Mouse (Mus musculus) thymus, adult 2 months (tissue): Measurements from ENCODE around the gene Slc16a11. TPM values are rescaled to one million over a fixed set of nuclear protein-coding genes. Genes with fewer than 3 reads are reported as not detected.
A peak's percentile ranks its signal among the peaks of the same experiment; 100 is the strongest.

Source experiments
- DNase-seq: peaks from one replicate; pipeline ENCODE4 v3.0.0; 2021
- H3K27ac ChIP-seq: fragments of 200-500 bp; 2 replicates; pipeline ENCODE4 v1.5.1; 2012; ENCODE audit warnings: low read length, control low read depth; ENCODE audit not compliant: control insufficient read depth, insufficient read depth
- H3K27me3 ChIP-seq: fragments of 200-500 bp; 2 replicates; pipeline ENCODE4 v1.6.1; 2012; ENCODE audit warnings: mild to moderate bottlenecking, low read length, moderate library complexity, mixed read lengths; ENCODE audit not compliant: control insufficient read depth, insufficient read depth
- H3K36me3 ChIP-seq: fragments of 200-500 bp; 2 replicates; pipeline ENCODE4 v1.6.1; 2012; ENCODE audit warnings: mild to moderate bottlenecking, low read length, moderate library complexity; ENCODE audit not compliant: control insufficient read depth, insufficient read depth
- H3K4me1 ChIP-seq: fragments of 200-500 bp; replicated peaks from 2 replicates; pipeline ENCODE4 v1.6.1; 2012; ENCODE audit warnings: low read length; ENCODE audit not compliant: control insufficient read depth, insufficient read depth
- H3K4me3 ChIP-seq: fragments of 200-500 bp; 2 replicates; pipeline ENCODE4 v1.5.1; 2012; ENCODE audit warnings: mild to moderate bottlenecking, low read length, control low read depth, moderate library complexity; ENCODE audit not compliant: control insufficient read depth, insufficient read depth
- CTCF ChIP-seq: fragments of 200-500 bp; IDR thresholded peaks from 2 replicates; pipeline ENCODE4 v1.5.1; 2012; ENCODE audit warnings: mild to moderate bottlenecking, control low read depth, low read length, moderate library complexity, borderline replicate concordance; ENCODE audit not compliant: control insufficient read depth, poor library complexity, insufficient read depth; ENCODE audit errors: extremely low read depth
- POLR2A ChIP-seq: fragments of 200-500 bp; IDR thresholded peaks from 2 replicates; pipeline ENCODE4 v1.6.1; 2012; ENCODE audit warnings: mild to moderate bottlenecking, low read length, control low read depth, moderate library complexity; ENCODE audit not compliant: control insufficient read depth, poor library complexity, insufficient read depth; ENCODE audit errors: extremely low read depth
- WGBS: fragments of 180-500 bp; shearing (Covaris S2); methylation state at CpG from one replicate; pipeline ENCODE4 v1.1.7; 2018; 5-methylcytosine and 5-hydroxymethylcytosine counted together
- polyA plus RNA-seq: library from polyadenylated mRNA; depleted of rRNA; stranded (reverse); fragments of >200 nt; gene quantifications from 2 replicates; pipeline ENCODE4 v1.2.3, GENCODE M21; 2012

Gene Slc16a11
- polyA plus RNA-seq, 1 experiment = 5.3 TPM

- peak; percentile 15 for DNase-seq
- H3K27me3 ChIP-seq = no peaks in the 10 kb centered on the region
- H3K27ac ChIP-seq = no peak overlapping the region
- no peaks in the 10 kb centered on the region for H3K36me3 ChIP-seq
- TF ChIP-seq POLR2A = no peak
- no peak for TF ChIP-seq CTCF
- 71% methylated on average over 5 of the region's 5 CpGs for whole genome bisulfite sequencing
- H3K4me1 ChIP-seq = no peaks in the 10 kb centered on the region; the same call in 1 of the 2 replicates
- H3K4me3 ChIP-seq = no peak overlapping the region
Measured at GRCm38 (mm10) chr11:70172298-70172697, 40.3 kb upstream of the Slc16a11 start.

DNA sequence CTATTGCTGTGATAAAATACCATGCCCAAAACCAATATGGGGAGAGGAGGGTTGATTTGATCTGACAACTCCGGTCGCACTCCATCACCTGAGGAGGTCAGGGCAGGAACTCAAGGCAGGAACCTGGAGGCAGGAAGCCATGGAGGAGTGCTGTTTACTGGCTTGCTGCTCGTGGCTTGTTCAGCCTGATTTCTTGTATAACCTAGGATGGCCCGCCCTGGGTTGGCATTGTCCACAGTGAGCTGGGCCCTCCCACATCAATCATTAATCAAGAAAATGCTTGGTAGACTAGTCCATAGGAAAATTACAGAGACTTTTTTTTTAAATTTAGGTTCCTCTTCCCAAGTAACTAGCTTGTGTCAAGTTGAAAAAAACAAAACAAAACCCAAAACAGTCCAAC is 38.1 kb upstream of the Slc16a11 start:
- Histone ChIP-seq H3K4me3 (no peak overlapping the region), H3K27me3 (no peaks in the 10 kb centered on the region), H3K4me1 (no peaks in the 10 kb centered on the region; the same call in 1 of the 2 replicates), H3K36me3 (no peaks in the 10 kb centered on the region), H3K27ac (no peak overlapping the region)
- no peak for TF ChIP-seq CTCF
- TF ChIP-seq POLR2A = no peak
- 93% methylated on average over 4 of the region's 4 CpGs for WGBS
- no peak for DNase-seq

DNA sequence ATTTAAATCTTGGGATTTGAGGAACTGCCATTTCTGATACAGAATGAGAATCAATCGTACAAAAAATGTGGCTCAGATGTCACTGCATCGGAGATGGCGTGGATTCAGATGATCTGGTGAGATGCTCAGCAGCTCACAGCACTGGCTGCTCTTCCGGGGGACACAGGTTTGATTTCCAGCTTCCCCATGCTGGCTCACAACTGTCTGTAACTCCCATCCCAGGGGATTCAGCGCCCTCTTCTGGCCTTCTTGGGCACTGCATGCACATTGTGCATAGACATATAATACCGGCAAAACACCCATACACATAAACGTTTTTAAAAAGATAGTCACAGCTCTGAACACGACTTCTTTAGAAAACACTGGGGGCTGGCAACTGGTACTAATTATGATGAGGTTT is 34.9 kb upstream of the Slc16a11 start:
- 81% methylated on average over 8 of the region's 8 CpGs for WGBS
- H3K4me3 ChIP-seq = no peak overlapping the region
- H3K27ac ChIP-seq = no peak overlapping the region
- H3K27me3 ChIP-seq = no peaks in the 10 kb centered on the region
- TF ChIP-seq POLR2A (no peak), CTCF (peak; percentile 56; the same call in 1 of the 2 replicates)
- no peaks in the 10 kb centered on the region for H3K36me3 ChIP-seq
- DNase-seq = peak; percentile 9
- no peaks in the 10 kb centered on the region; the same call in 1 of the 2 replicates for H3K4me1 ChIP-seq

DNA sequence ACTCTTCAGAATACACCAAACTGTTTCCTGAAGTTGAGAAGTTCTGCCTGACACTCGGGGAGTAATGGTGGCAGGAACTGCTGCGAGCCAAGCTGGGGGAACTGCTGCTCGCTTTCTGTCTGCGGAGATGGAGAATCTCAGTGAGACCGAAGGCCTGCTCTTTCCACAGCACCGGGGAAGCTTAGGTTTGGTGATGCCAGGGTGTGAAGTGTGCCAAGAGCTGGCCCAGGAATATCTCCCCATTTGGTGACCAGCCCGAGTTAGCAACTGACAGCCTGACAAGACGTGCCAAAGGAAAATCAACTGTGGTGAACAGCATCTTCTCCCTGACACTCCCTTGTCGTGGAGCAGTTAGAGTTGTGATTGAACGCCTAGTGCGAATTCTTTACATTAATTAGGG is 34.2 kb upstream of the Slc16a11 start:
- DNase-seq = no peak
- 92% methylated on average over 11 of the region's 11 CpGs for WGBS
- Histone ChIP-seq H3K27me3 (no peaks in the 10 kb centered on the region), H3K4me1 (no peaks in the 10 kb centered on the region; the same call in 1 of the 2 replicates), H3K36me3 (no peaks in the 10 kb centered on the region), H3K27ac (no peak overlapping the region), H3K4me3 (no peak overlapping the region)
- TF ChIP-seq CTCF (no peak), POLR2A (no peak)

- Histone ChIP-seq H3K36me3 (no peaks in the 10 kb centered on the region), H3K4me3 (no peak overlapping the region), H3K27ac (no peak overlapping the region), H3K4me1 (no peaks in the 10 kb centered on the region; the same call in 1 of the 2 replicates), H3K27me3 (no peaks in the 10 kb centered on the region)
- DNase-seq = no peak
- 90% methylated on average over 11 of the region's 11 CpGs for WGBS
- TF ChIP-seq CTCF (no peak), POLR2A (no peak)
Measured at GRCm38 (mm10) chr11:70178756-70179155, 33.8 kb upstream of the Slc16a11 start.

- Histone ChIP-seq H3K27ac (no peak overlapping the region), H3K27me3 (no peaks in the 10 kb centered on the region), H3K4me1 (no peaks in the 10 kb centered on the region; the same call in 1 of the 2 replicates), H3K36me3 (no peaks in the 10 kb centered on the region), H3K4me3 (no peak overlapping the region)
- 37% methylated on average over 14 of the region's 14 CpGs for WGBS
- TF ChIP-seq POLR2A (no peak), CTCF (no peak)
- DNase-seq = no peak
Measured at GRCm38 (mm10) chr11:70179401-70179800, 33.2 kb upstream of the Slc16a11 start.

- Histone ChIP-seq H3K27me3 (no peaks in the 10 kb centered on the region), H3K4me1 (no peaks in the 10 kb centered on the region), H3K4me3 (no peak overlapping the region), H3K36me3 (no peaks in the 10 kb centered on the region), H3K27ac (no peak overlapping the region)
- no peak for TF ChIP-seq CTCF
- TF ChIP-seq POLR2A = no peak
- DNase-seq = no peak
- 98% methylated on average over 4 of the region's 4 CpGs for WGBS
Measured at GRCm38 (mm10) chr11:70180496-70180895, 32.1 kb upstream of the Slc16a11 start.
